Mouse (Mus musculus) activated CD4-positive, CD25-positive, alpha-beta regulatory T cell, adult 4 months (primary cell): ENCODE measurements around the gene Prkd2. TPM values are rescaled to one million over a fixed set of nuclear protein-coding genes. Genes with fewer than 3 reads are reported as not detected.

Source experiments
- polyA plus RNA-seq, 2 experiments: library from polyadenylated mRNA; unstranded; fragments of 100-300 nt; shearing (Covaris generic); gene quantifications; one replicate each; pipeline ENCODE4 v1.2.1; 2017

Prkd2 gene
- polyA plus RNA-seq, 2 experiments from 2014 or later: 45.7 to 47.6 TPM

Other genes with a start within 250 kb of the Prkd2 start
- 1 to 10 TPM; 2.1 to 2.2 TPM for gene Arhgap35, start 227.9 kb upstream of the Prkd2 start, polyA plus RNA-seq
- under 1 TPM in 1 of 2 experiments, not detected in 1; 0.32 TPM for gene Ceacam15, start 167.2 kb upstream of the Prkd2 start, polyA plus RNA-seq
- gene Ceacam9, start 121.0 kb upstream of the Prkd2 start, polyA plus RNA-seq: not detected
- 100 to 1,000 TPM; 101 to 111 TPM for gene Ap2s1, start 104.5 kb upstream of the Prkd2 start, polyA plus RNA-seq
- 100 to 1,000 TPM; 143 to 179 TPM for gene Slc1a5, start 61.6 kb upstream of the Prkd2 start, polyA plus RNA-seq
- 10 to 100 TPM; 23.0 to 23.1 TPM for gene Strn4, start 27.0 kb upstream of the Prkd2 start, polyA plus RNA-seq
- 1 to 10 TPM; 6.5 to 7.5 TPM for gene Fkrp, start 26.2 kb upstream of the Prkd2 start, polyA plus RNA-seq
- not detected for gene Dact3, start 32.4 kb downstream of the Prkd2 start, polyA plus RNA-seq
- gene Gng8, start 48.9 kb downstream of the Prkd2 start, polyA plus RNA-seq: not detected
- 10 to 100 TPM; 11.8 to 13.2 TPM for gene Ptgir, start 63.6 kb downstream of the Prkd2 start, polyA plus RNA-seq
- 100 to 1,000 TPM; 106 to 159 TPM for gene Calm3, start 81.2 kb downstream of the Prkd2 start, polyA plus RNA-seq
- gene Pnmal2, start 101.8 kb downstream of the Prkd2 start, polyA plus RNA-seq: not detected
- gene Pnmal1, start 116.8 kb downstream of the Prkd2 start, polyA plus RNA-seq: not detected
- gene Gm42372, start 140.2 kb downstream of the Prkd2 start, polyA plus RNA-seq: 1 to 10 TPM; 3.6 to 4.2 TPM
- under 1 TPM in 1 of 2 experiments, not detected in 1; 0.16 TPM for gene Ccdc8, start 149.8 kb downstream of the Prkd2 start, polyA plus RNA-seq
- 10 to 100 TPM; 49.6 to 63.3 TPM for gene Ppp5c, start 185.0 kb downstream of the Prkd2 start, polyA plus RNA-seq
- under 1 TPM; 0.32 to 0.49 TPM for gene Hif3a, start 219.5 kb downstream of the Prkd2 start, polyA plus RNA-seq
- gene Psg16, start 231.1 kb downstream of the Prkd2 start, polyA plus RNA-seq: 1 to 10 TPM in 1 of 2 experiments, not detected in 1; 1.1 TPM